Mouse (Mus musculus): ENCODE data around the gene Serpina16.
"Not testable (repeated sequence)": the region's sequence is repeated elsewhere in the genome, so short reads cannot be mapped to it uniquely, and the experiment has no call there.

Gene Serpina16

DNA sequence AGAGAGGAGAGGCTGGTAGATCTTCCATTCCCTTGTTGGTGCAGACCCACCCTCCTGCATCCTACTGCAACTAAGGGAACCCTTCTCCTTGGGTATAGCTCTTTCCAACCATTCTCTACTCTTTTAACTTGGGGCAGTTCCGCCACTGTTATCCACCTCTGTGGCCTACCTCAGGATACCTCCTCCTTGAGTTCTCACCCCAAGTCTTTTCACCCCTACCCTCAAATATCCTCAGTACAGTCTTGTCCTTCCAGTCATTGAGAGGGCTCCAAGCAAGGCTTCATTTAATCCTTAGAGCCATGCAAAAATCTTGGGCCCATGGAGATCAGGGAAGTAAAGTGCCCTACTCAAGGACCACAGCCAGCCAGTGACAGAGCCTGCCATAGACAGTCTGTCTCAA, at the start of gene Serpina16:
Serpina16 (minus strand) TSS at position 101 of the 400 bp plus-strand sequence.
- no peak for DNase-seq

DNA sequence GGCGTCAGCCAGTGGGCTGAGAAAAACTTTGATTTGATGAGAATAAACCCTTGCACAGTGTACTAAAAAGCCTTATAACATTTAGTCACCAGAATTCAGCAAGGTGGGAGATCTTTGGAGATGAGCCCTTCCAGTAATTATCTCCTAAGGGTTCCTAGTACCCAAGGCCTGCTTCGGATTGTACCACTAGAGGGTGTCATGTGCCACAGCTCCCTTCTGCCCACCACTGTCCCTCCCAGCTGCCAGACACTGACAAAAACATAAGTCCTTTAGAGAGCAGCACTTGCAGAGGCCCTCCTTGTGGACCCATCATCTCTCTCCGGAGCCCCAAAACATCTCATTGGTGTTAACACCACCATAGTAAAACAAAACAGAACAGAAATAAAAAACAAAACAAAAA, 35.6 kb upstream of the Serpina16 start:
- DNase-seq, result no peak

- DNase-seq, result no peak
Observed at GRCm38 (mm10) chr12:103710405-103710804, 34.5 kb upstream of the Serpina16 start.

GRCm38 (mm10) chr12:103706113-103706512, 30.2 kb upstream of the Serpina16 start:
- no peak for DNase-seq

DNA sequence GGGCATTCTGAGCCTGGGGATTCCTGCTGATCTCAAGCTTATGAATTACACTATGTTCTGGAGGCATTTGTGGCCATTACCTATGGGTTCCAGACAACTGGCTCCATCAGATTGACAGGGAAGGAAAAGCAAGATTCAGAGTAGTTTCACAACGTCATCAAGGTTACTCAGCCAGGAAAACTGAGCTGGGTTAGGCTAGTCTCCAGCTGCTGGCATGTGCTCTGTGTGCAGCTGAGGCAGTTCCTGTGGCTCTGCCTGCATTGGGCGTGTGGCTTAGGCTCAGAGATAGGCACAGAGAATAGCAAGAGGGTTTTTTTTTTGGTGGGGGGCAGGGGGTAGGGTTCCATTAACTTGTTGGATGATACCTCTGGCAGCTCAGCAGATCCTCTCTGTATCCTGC, 29.6 kb upstream of the Serpina16 start:
- no peak for DNase-seq

GRCm38 (mm10) chr12:103700144-103700750, 24.3 kb upstream of the Serpina16 start:
- DNase-seq, result no peak

DNA sequence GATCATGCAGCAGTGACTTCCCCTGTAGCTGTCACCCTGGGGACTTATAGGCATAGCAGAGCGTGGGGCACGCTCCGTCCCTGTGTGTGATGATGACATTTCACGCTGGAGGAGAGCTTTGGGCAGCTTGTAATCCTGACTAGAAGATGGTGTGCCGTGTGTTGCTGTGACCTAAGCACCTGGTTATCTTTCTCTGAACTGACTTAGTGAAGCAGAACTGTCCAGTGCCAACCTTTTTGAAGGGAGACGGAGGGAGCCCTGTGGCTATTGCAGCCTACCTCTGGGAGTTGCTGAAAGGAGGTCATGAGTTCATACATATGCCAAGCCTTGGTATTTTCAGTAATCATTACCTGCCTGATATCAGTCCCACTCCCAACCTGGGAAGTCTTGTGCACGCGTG, 19.5 kb upstream of the Serpina16 start, which contains the start of gene Serpina1f:
Serpina1f (minus strand) TSS at position 101 of the 400 bp plus-strand sequence.
- no peak for DNase-seq

- no peak for DNase-seq
Observed at GRCm38 (mm10) chr12:103688221-103688814, 12.4 kb upstream of the Serpina16 start.

- DNase-seq, result no peak
Observed at GRCm38 (mm10) chr12:103687021-103687420, 11.1 kb upstream of the Serpina16 start.

DNA sequence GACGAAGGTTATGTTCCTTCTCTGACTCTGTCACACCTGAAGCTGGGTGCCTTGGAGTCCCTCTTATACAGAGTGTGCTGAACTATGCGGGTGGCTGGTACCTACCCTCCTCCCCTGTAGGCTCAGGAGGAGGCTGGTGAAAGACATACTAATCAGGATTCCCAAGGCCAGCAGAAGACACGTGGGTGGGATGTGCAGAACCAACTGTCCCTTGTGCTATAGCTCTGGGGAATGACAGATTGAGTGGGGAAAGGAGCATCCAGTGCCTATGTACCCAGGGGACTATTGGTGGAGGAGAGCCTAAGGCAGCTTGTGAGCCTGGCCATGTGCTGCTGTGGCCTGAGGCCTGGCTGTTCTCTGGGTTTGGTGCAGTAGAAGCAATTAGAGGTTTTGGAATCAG, 10.1 kb upstream of the Serpina16 start:
- no peak for DNase-seq

GRCm38 (mm10) chr12:103685386-103685785, 9.4 kb upstream of the Serpina16 start:
- no peak for DNase-seq

DNA sequence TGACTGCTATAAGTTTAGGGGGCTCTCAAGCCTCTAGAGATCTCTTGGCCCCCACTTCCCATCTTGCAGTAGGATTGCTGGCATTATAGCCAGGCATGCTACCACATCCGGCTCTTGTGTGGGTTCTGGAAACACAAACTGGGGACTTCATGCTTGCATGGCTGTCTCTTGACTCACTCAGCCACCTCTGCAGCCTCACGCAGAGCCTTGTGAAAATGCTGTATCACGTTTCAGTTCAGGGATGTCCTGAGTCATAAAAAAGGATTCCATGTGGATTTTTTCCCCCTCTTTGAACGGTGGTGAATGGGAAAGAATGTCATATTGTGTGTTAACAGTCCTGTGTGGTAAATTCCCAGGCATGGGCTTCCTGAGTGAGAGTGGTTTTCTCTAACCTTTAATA, 7.8 kb upstream of the Serpina16 start:
- DNase-seq, result no peak

DNA sequence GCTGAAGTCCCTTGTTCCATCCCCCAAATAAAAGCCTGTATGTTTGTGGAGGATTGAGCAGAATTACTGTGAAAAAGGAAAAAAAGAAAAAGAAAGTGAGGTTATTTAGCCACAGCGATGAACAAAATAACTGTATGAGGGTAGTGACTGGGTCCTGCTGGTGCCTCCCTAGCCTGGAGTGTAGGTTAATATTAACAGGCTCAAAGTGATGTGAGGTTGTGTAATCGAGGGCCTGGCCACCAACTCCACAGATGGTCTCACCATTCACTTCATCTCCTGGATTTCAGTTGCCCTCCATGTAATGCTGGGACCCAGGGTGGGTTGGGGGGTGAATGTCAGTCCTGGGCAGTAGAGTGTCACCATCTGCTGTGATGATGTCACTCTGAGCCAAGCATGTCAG, 5.8 kb upstream of the Serpina16 start:
- DNase-seq, result no peak

DNA sequence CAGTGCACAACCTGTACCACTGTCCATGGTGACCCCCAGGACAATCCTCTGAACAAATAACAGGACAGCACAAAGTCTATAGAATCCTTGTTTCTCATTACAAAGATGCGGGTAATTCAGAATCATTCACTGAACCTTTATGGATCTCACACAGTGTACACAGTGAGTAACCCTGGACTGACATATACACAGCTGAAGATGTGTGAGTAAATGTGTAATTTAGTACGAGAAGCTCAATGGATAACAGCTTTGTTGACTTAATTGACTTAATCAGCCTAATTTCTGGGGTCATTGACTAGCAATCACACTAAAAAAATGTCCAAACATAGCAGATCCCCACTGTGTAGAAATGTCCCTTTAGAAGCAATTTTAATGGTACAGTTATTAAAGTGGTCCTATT, 5.2 kb upstream of the Serpina16 start:
- DNase-seq, result no peak

DNA sequence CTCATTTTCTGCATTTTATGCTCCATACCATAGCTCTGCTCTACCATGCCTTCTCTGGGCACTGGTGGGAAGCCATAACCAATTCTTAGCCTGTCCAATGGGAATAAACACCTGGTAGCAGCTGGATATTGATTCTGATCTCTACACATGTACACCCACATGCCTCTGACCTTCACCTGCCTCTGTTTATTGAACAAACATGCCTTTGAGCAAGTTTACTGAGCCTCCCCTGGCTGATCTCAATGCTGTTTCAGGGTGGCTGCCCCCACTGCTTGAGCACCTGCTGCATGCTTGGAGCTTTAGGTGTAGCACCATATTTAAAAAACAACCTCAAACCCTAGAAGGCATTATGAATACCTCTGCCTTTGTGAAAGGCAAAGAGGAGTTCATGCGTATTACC, 3.9 kb upstream of the Serpina16 start:
- not testable (repeated sequence) for DNase-seq

GRCm38 (mm10) chr12:103673179-103673578, 2.8 kb downstream of the Serpina16 start:
- DNase-seq, result no peak

GRCm38 (mm10) chr12:103671483-103671882, 4.5 kb downstream of the Serpina16 start:
- no peak for DNase-seq

DNA sequence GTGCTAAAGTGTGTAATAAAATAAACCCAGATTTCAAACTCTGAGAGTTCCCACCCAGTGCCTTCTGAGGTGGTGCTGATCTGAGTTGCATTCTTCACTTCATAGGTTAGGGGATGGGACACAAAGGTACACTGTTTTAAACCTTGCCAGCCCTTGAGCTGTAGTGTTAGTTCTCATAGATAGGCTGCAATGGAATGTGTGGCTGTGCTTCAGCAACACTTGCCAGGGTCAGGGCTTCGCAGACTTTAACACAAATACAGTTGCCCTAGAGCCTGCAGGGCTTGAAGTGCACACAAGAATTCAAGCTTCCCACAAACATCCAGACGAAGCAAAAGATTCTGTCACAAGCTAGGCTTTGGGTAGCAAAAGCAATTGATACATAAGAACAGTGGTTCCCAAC, 5.0 kb downstream of the Serpina16 start:
- no peak for DNase-seq

GRCm38 (mm10) chr12:103670344-103670743, 5.6 kb downstream of the Serpina16 start:
- no peak for DNase-seq

GRCm38 (mm10) chr12:103665286-103665685, 10.7 kb downstream of the Serpina16 start:
- no peak for DNase-seq

DNA sequence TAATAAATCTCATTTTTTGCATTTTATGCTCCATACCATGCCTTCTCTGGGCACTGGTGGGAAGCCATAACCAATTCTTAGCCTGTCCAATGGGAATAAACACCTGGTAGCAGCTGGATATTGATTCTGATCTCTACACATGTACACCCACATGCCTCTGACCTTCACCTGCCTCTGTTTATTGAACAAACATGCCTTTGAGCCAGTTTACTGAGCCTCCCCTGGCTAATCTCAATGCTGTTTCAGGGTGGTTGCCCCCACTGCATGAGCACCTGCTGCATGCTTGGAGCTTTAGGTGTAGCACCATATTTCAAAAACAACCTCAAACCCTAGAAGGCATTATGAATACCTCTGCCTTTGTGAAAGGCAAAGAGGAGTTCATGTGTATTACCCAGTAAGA, 13.9 kb downstream of the Serpina16 start:
- not testable (repeated sequence) for DNase-seq

GRCm38 (mm10) chr12:103660076-103660475, 15.9 kb downstream of the Serpina16 start:
- DNase-seq, result no peak

DNA sequence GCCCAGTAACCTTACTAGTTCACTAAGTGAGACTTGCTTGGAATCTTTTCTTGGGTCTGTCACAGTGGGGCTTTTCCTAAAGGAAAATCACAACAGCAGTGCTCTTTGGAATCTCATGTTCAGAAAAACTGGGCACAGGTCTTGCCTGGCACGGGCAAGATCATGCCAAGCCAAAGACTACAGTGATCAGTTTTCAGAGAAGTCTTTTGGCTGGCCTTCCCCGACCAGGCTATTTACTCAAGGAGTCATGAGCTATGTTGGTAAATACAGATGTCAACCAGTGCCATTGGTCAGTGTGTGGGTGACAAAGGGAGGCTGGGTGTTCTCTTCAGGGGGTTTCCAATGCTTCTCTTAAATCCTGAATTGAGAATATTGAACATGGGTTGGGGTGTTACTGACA, 16.8 kb downstream of the Serpina16 start:
- DNase-seq, result no peak

GRCm38 (mm10) chr12:103657991-103658390, 17.9 kb downstream of the Serpina16 start:
- DNase-seq, result no peak
